Mouse (Mus musculus) CH12F3 (cell line): Measurements from ENCODE around the gene Brd9.

Source experiments
- in situ Hi-C: fragments of 300-500 bp; cut with MboI; formaldehyde crosslinking; loops from 2 replicates; pipeline ENCODE4 v1.14.3; 2020; ENCODE audit warnings: low sequenced_read_pairs

Gene Brd9

DNA sequence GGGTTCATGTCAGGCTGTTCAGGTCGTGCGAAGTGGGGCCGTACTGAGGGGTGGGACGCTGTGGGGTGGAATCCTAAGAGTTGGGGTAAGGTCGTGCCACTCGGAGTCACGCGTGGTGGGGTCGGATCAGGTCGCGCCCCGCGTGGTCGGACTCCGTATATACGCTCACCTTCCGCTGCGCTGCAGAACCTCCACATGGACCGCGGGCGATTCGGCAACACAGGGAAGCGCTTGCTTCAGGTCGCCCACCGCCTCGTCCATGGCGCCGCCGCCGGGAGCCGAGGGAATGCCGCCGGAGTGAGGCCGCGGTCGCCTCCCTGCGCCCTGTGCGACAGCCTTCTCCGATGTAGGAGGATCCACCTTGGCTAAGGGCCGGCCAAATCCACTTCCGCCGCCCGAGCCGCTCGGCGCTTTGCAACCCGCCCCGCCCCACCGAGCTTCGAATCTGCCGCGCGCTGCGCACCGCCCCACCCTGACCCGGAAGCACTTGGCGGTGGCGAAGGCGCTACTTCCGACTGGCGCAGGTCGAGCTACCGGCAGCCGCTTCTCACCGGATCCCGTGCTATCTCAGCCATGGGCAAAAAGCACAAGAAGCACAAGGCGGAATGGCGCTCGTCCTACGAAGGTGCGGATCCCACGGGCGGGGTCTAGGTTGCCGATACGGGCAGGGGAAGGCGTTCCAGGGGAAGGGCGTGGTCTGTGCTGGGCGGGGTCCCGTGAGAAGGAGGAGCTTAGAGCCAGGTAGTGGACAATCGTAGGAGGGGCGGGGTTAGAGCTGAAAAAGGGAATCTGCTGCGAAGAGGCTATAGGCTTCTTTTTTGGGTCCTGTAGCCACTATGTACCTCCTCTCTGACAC, at the start of gene Brd9, which contains the start of gene Trip13:
Brd9 (plus strand) TSS at position 491 of the 856 bp plus-strand sequence.
Trip13 (minus strand) TSS at position 464 of the 856 bp plus-strand sequence.
- in situ Hi-C loops, result no loop called here

DNA sequence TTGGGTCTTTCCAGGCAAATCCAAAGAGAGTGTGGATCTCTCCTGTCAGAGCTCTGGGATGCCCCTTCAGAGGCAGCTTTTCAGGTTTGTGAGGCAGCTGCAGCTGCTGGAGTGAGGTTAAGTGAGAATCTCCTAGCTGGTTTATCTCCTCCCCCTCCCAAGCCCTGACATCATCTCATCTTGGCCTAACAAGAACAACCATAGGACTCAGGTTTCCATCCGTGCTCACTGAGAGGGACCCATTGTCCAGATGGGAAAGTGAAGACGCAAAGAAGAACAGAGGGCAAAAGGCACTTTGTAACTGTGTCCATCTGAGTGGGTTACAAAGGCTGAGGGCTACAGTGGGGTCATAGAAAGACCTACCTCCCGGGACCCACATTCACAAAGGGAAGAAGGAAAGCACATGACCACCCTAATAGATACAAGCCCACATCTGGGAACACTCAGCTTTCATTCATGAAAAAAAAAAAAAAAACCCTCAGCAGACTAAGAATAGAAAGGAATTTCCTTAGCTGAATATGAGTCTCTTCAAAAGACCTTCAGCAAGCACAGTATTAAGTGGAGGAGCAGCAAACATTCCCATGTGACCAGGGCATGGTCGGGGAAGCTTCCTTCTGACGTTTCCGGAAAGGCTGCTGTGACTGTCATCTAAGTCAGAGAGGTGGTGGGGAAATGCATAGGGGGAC, 45.0 kb upstream of the Brd9 start:
- in situ Hi-C loops, result no loop called here

DNA sequence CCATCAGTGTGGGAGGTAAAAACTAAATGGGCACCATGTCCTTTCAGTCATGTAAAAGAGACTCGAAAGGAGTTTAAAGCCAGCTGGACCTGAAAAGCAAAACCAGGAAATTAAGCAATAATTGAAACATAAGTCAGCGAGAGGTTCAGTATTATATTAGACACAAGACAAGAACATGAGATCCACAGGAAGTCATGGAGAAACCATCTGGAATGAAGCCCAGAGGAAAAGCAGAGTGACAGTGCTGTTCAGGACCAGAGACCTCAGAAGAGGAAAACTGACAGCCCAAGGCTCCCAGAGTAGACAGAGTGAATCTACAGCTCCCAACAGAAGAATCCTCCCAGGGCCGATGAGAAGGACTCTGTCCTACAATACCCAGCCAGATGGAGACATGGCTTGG, 40.0 kb upstream of the Brd9 start:
- in situ Hi-C loops, result no loop called here

- in situ Hi-C loops, result loop anchor here (5.0 kb wide), 1 partner anchor 185 kb away; no protein-coding TSS in a partner anchor
Observed at GRCm38 (mm10) chr13:73907136-73907535, 30.5 kb upstream of the Brd9 start.

DNA sequence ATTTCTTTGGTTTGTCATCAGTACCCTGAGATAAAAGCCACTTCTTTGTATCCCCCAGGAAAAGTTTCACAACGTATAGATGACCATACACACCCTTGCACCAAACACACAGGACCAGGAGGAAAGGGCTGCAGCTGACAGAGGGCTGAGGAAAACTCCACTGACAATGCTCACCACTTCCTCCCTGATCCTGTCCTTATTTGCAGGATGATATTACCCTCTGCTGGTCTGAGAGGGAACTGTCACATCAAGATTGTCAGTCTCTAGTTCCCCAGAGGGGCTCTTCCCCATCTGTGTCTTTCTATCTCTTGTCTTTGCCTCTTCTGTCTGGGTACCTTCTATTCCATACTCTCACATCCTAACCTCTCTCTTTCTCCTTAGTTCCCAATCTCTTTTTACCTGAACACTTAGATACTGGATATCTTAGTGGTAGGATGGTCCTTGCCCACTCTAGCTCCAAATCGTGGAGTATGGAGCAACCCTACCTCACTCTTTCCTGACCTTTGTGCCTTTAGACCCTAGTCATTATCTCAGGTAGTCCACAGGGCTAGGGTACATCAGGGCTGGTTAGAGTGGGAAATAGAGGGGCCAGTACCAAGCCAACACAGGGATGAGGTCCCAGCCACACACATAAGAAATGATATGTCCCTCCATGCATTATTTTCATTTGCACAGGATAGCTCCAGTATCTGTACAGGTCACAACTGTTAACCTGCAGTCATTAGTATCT, 29.8 kb upstream of the Brd9 start:
- in situ Hi-C loops, result loop anchor here (5.0 kb wide), 1 partner anchor 186 kb away; no protein-coding TSS in a partner anchor

GRCm38 (mm10) chr13:73913066-73913465, 24.5 kb upstream of the Brd9 start:
- in situ Hi-C loops, result no loop called here

- in situ Hi-C loops, result no loop called here
Observed at GRCm38 (mm10) chr13:73932201-73932600, 5.4 kb upstream of the Brd9 start.

DNA sequence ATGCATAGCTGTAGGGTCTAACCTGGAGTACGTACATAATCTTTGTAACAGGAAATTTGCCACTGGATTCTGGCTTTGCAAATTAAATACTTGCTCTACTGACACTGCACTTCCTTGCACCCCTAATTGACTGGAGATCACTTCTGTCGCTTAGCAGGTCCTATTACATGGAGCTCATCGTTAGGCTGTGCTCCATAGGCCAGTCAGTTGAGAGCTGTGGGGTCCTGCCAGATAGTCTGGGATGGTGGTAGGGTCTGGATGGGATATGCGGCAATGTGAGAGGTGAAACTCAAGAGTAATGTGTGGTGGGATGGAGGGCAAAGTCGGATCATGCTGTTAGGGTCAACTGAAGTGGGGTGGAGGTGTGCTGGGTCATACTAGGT, 682 bp upstream of the Brd9 start:
- in situ Hi-C loops, result no loop called here

DNA sequence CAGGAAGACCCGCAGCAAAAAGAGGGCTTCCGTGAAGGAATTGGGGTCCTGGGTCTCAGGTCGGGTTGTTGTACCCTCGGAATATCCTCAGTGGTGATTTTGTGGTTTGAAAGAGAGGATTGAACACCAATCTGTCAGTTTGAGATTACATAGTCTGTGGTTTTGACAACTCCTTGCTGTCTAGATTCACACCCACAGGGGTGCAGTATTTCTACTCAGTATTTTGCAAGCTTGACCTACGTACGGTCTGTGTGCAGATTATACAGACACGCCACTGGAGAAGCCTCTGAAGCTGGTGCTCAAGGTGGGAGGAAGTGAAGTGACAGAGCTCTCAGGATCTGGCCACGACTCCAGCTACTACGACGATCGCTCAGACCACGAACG, 558 bp downstream of the Brd9 start:
- in situ Hi-C loops, result no loop called here

GRCm38 (mm10) chr13:73939101-73939500, 1.5 kb downstream of the Brd9 start:
- in situ Hi-C loops, result no loop called here

- in situ Hi-C loops, result no loop called here
Observed at GRCm38 (mm10) chr13:73944606-73945005, 7.0 kb downstream of the Brd9 start.

- in situ Hi-C loops, result loop anchor here (25.0 kb wide), 1 partner anchor 334 kb away; the partner anchor contains the start of gene Ahrr
Observed at GRCm38 (mm10) chr13:73953551-73954130, 16.0 kb downstream of the Brd9 start.

- in situ Hi-C loops, result loop anchor here (25.0 kb wide), 1 partner anchor 333 kb away; the partner anchor contains the start of gene Ahrr
Observed at GRCm38 (mm10) chr13:73954666-73955065, 17.1 kb downstream of the Brd9 start.

DNA sequence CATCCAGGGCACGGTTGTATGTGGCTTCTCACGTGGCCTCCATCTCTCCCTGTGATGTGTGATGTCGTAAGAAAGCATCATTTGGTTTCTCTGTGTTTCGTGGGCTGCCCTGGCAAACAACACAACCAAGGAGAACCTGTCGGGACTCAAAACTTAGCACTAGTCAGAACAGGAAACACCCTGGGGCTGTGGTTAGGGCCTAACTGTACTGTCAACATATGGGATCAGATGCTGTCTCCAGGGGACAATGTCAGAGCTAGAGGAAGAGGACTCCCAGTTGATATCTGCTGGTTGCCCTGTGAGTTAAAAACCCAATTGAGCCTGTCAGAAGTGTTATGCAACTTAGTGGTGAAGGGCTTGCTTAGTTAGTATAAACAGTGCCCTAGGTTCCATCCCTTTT, 17.9 kb downstream of the Brd9 start:
- in situ Hi-C loops, result loop anchor here (25.0 kb wide), 1 partner anchor 332 kb away; the partner anchor contains the start of gene Ahrr

DNA sequence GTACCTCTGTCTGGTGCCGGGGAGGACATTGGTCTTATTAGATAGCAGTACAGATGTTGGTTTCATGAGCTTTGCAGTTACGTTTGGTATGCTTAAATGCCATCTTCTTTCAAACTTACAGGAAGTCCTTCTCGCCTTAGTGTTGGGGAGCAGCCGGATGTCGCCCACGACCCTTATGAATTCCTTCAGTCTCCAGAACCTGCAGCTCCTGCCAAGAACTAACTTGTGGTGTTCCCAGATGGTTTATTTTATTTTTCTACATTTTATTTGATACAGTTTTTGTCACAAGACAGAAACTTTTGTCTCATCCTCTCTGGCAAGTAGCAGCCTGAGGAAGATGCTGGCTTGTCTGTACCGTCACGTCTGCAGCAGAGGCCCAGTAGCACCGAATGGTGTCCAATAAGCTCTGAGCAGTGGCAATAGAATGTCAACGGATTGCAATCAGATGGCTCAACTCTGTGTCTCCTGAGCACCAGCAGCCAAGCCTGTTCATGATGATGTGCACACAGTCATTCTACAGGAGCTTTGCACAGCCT, 22.6 kb downstream of the Brd9 start:
- in situ Hi-C loops, result loop anchor here (25.0 kb wide), 1 partner anchor 327 kb away; the partner anchor contains the start of gene Ahrr

DNA sequence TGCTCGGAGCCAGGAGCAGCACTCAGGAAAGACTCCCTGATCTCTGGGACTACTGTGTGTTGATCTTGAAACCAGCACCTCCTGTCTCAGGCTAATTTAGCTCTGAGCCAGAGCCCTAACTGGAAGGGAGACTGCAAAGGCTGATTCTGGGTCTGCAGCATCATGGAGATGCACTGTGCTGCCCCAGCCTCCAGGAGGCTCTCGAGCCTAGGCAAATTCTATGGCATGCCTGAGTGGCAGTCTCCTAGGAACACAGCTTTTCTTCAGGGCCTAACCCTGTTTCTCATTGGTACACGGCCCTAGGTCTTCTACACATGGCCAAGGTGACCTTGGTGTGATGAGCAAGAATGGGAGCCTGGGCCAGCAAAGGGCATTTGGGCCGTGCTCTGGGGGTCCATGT, 23.6 kb downstream of the Brd9 start:
- in situ Hi-C loops, result loop anchor here (25.0 kb wide), 1 partner anchor 326 kb away; the partner anchor contains the start of gene Ahrr

DNA sequence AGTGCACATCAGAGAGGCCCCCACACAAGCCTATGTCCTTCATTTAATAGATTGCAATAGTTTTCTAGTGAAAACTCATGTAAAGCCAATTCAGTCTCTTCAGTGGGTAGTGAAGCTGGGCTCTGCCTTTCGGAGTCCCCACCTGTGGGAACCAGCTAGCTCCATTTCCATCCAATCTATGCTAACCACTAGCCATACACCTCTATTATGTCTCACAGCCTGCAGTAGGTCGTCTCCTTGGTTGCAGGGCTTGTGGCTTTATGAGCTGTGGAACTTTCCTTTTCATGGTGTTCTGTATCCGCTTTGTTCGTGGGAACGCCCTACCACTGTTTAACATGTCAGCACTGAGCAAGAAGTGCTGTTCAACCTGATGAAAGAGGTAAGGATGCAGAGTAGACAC, 25.9 kb downstream of the Brd9 start, which contains the start of gene Zdhhc11:
Zdhhc11 (plus strand) TSS at position 301 of the 400 bp plus-strand sequence.
- in situ Hi-C loops, result loop anchor here (25.0 kb wide), 1 partner anchor 324 kb away; the partner anchor contains the start of gene Ahrr

DNA sequence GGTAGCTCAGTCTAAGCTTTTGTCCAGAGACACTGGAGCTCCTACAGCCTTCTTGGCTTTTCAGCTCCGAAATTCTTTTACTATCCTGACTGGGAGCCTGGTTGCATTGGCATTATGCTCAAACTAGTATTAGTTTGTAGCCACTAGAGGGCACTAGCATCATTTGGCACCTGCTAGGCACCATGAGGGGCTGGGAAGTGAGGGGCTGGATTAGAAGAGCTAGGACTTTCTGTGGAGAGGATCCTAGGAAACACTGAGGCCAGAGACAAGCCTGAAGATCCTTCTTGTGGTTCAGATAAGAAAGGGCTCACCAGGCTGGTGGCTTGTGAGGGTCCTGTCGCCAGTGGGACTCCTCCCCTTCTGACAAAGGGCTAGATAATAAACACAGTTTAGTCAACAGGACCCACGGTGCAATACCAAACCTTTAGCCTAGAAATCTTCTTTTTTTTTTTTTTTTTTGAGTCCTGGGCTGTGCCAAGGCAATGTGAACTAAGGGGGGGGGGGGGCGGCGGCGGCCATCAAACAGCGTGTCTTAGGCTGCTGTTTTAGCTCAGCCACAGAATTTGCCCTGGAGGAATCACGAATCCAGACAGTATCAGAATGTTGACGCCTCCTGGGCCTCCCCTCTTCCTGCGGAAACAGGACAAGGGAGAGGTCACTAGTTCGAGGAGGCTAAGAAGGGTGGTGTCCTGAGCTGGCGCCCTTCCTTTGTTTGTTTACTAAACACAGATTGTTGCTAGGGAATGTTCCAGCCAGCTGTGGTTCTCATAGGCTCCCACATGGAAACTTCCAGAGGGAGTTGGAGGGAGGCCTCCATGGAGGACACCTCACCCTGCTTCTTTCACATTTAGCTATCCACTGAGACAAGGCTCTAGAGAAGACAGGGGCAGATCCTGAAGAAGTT, 33.2 kb downstream of the Brd9 start:
- in situ Hi-C loops, result loop anchor here (25.0 kb wide), 1 partner anchor 317 kb away; the partner anchor contains the start of gene Ahrr

DNA sequence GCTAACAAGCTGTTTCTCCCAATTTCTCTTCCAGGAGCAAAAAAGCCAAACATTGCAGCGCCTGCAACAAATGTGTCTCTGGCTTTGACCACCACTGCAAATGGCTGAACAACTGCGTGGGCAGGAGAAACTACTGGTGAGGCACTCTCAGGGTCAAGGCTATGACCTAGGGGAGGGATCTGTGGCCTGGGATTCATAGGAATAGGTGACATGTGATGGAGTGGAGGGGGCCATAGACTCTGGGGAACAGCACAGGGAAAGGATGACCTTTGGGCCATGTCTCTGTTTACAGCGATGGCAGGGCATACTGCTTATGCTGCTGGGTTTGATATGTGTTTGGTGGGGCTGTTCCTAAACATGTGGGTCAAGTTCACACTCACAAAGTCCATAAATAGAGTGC, 36.9 kb downstream of the Brd9 start:
- in situ Hi-C loops, result loop anchor here (25.0 kb wide), 1 partner anchor 313 kb away; the partner anchor contains the start of gene Ahrr
